10 mouse cellular contexts compared by ENCODE assay signal in genomic region chr17:28467749-28468148, GRCm38 (mm10). TPM values are rescaled to one million over a fixed set of nuclear protein-coding genes. Genes with fewer than 3 reads are reported as not detected.
A peak's percentile ranks its signal among the peaks of the same experiment; 100 is the strongest.
DNase-seq lines count a peak whose midpoint lies in the region; ATAC-seq and TF ChIP-seq lines count a peak whose summit lies in the region.
"Had no signal": no experiment of that assay in that cellular context is flagged by ENCODE, and none has a peak within 500 bp of the region (broad histone marks: within the 10 kb centered on the region; RNA-seq: fewer than 3 reads in every experiment).

No protein-coding gene starts in this region.

- 35% methylated on average over 11 of the region's 11 CpGs for WGBS in kidney, postnatal 0 days
- WGBS in bone marrow, adult 2 months, result 8% methylated on average over 11 of the region's 11 CpGs
- 84% methylated on average over 11 of the region's 11 CpGs for WGBS in midbrain, embryonic 16.5 days

- H3K9me3 ChIP-seq in kidney, postnatal 0 days (replicated peaks; ENCODE audit: low read length), result no peaks in the 10 kb centered on the region
- no peaks in the 10 kb centered on the region for H3K9me3 ChIP-seq in midbrain, embryonic 16.5 days (replicated peaks; ENCODE audit: control insufficient read depth, low read length, poor library complexity, severe bottlenecking)
- H3K9me3 ChIP-seq: limb, embryonic 13.5 days had no signal

- no peak; the same call in 1 of the 2 replicates for ATAC-seq in kidney, postnatal 0 days (replicated peaks; ENCODE audit: low FRiP score, low read depth)
- ATAC-seq in inflammation-experienced regulatory T-cells, adult 6 months, result peak; percentile 73
- no peak for ATAC-seq in midbrain, embryonic 16.5 days

- H3K4me3 ChIP-seq in kidney, postnatal 0 days (replicated peaks; ENCODE audit: low read depth, low read length), result 0 out of 2 replicates have a peak overlapping the region, but pooled peaks have one; percentile 7
- H3K4me3 ChIP-seq in bone marrow, adult 2 months (replicated peaks; ENCODE audit: control insufficient read depth, low read depth, low read length), result peak overlapping the region; percentile 70
- no peak overlapping the region for H3K4me3 ChIP-seq in midbrain, embryonic 16.5 days (ENCODE audit: low read depth, low read length)
- H3K4me3 ChIP-seq: heart, adult 2 months; limb, embryonic 13.5 days had no signal

- no peaks in the 10 kb centered on the region for H3K36me3 ChIP-seq in kidney, postnatal 0 days (ENCODE audit: insufficient read depth, low read length)
- no peaks in the 10 kb centered on the region for H3K36me3 ChIP-seq in splenic B cell, adult 2 months (ENCODE audit: control insufficient read depth, insufficient read depth, low read length, poor library complexity, severe bottlenecking)
- H3K36me3 ChIP-seq in midbrain, embryonic 16.5 days (ENCODE audit: control insufficient read depth, insufficient read depth, low read length), result no peaks in the 10 kb centered on the region
- H3K36me3 ChIP-seq: limb, embryonic 13.5 days had no signal

- H3K27ac ChIP-seq in kidney, postnatal 0 days, result peak overlapping the region; percentile 78
- no peak overlapping the region for H3K27ac ChIP-seq in bone marrow, adult 2 months (ENCODE audit: control insufficient read depth, insufficient read depth, low read depth, low read length, poor library complexity)
- no peak overlapping the region for H3K27ac ChIP-seq in midbrain, embryonic 16.5 days (ENCODE audit: low read length)
- H3K27ac ChIP-seq: heart, adult 2 months; limb, embryonic 13.5 days had no signal

- no peak for TF ChIP-seq POLR2A in bone marrow, adult 2 months (IDR thresholded peaks at IDR 0.05; ENCODE audit: borderline replicate concordance, control insufficient read depth, low read depth, low read length)

- no peak overlapping the region for H3K9ac ChIP-seq in kidney, postnatal 0 days (ENCODE audit: low read depth, low read length)
- H3K9ac ChIP-seq in midbrain, embryonic 16.5 days (ENCODE audit: low read depth, low read length), result no peak overlapping the region
- H3K9ac ChIP-seq: limb, embryonic 13.5 days had no signal

- peaks cover 20% of the 10 kb centered on the region for H3K4me1 ChIP-seq in kidney, postnatal 0 days (replicated peaks; ENCODE audit: insufficient read depth, low read length)
- peaks cover 2% of the 10 kb centered on the region; the same call in 1 of the 2 replicates for H3K4me1 ChIP-seq in bone marrow, adult 2 months (ENCODE audit: control insufficient read depth, insufficient read depth, low read length)
- no peaks in the 10 kb centered on the region for H3K4me1 ChIP-seq in midbrain, embryonic 16.5 days (ENCODE audit: control insufficient read depth, insufficient read depth, low read length)

- no peak for DNase-seq in kidney, postnatal 0 days (ENCODE audit: low spot score)
- DNase-seq in kidney, adult 8-10 months, result no peak
- DNase-seq in splenic B cell, adult 2 months (ENCODE audit: low read depth, low spot score), result peak; percentile 33
- no peak for DNase-seq in left cerebral cortex, postnatal 36 days (ENCODE audit: low spot score in 2 of 2)
- no peak for DNase-seq in urinary bladder, postnatal 25 days (ENCODE audit: low spot score)

- peak overlapping the region; percentile 43 for H3K4me2 ChIP-seq in kidney, postnatal 0 days (ENCODE audit: low read length)
- no peak overlapping the region for H3K4me2 ChIP-seq in midbrain, embryonic 16.5 days (ENCODE audit: low read length)
- H3K4me2 ChIP-seq: limb, embryonic 13.5 days had no signal

- no peaks in the 10 kb centered on the region for H3K27me3 ChIP-seq in kidney, postnatal 0 days (ENCODE audit: insufficient read depth, low read length)
- H3K27me3 ChIP-seq in splenic B cell, adult 2 months (ENCODE audit: control insufficient read depth, insufficient read depth, low read length, poor library complexity, severe bottlenecking), result no peaks in the 10 kb centered on the region
- H3K27me3 ChIP-seq in midbrain, embryonic 16.5 days (ENCODE audit: control insufficient read depth, insufficient read depth, low read depth, low read length), result no peaks in the 10 kb centered on the region
- H3K27me3 ChIP-seq: limb, embryonic 13.5 days had no signal

- intact Hi-C loops in left cerebral cortex, postnatal 36 days (cut with DNase I), result no loop called here

- TF ChIP-seq CTCF in kidney, postnatal 0 days (IDR thresholded peaks at IDR 0.05; ENCODE audit: low read depth), result no peak
- no peak for TF ChIP-seq CTCF in bone marrow, adult 2 months (IDR thresholded peaks at IDR 0.05; ENCODE audit: control insufficient read depth, insufficient read depth, low read length)

RNA-seq across cellular contexts. Expression of gene Fkbp5, which starts 49.6 kb away (rescaled TPM):
- 16.2 and 20.4 TPM in 2 replicates for polyA plus RNA-seq in kidney, postnatal 0 days (2015; fragmentation: Nextera tagmentation; extraction: Ambion mirVana)
- polyA plus RNA-seq in bone marrow, adult 2 months (2011; ENCODE audit: insufficient read depth, insufficient read length, low replicate concordance, missing spikeins), result 29.4 and 48.6 TPM in 2 replicates
- polyA plus RNA-seq in inflammation-experienced regulatory T-cells, adult 6 months (2017; shearing (Covaris generic)), result 10 to 100 TPM; 19.3 to 24.5 (median 20.4) TPM
- polyA plus RNA-seq in midbrain, embryonic 16.5 days (2015; fragmentation: Nextera tagmentation; extraction: Ambion mirVana), result 36.3 and 40.5 TPM in 2 replicates
- total RNA-seq in left cerebral cortex, postnatal 36 days (2021), result 10 to 100 TPM; 40.4 to 69.3 TPM
